Mouse (Mus musculus) thymus, postnatal 4 days (tissue): ENCODE measurements at regions not wholly inside any gene's neighbourhood (a gene's known extent, or its start where the extent isn't known, plus 50 kb on each side); places are given as distances from the start of the nearest gene placed in this dataset.
"Not testable (repeated sequence)": the region's sequence is repeated elsewhere in the genome, so short reads cannot be mapped to it uniquely, and the experiment has no call there.

Experiments
- DNase-seq: peaks from one replicate; pipeline ENCODE4 v3.0.0; 2021

- no peak for DNase-seq
Measured at GRCm38 (mm10) chr12:71628340-71628738, 202.5 kb upstream of the Daam1 start.

DNA sequence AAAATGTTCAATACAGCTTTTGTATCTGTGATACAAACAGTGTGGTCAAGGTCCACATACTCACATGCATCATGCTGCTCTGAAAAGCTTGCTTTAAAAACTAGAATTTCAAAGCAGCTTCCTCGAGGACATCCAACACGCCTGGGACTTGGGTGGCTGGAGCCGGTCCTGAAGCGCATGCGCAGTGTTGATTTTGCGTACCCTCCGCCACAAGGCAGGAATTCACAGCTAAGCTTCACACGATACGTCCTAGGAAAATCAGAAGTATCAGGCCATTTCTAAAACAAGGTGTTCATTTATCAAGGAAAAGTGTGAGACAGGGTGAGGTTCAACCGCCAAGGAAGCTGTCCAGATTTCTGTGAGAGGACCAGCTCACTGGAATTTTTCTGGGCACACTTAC, 202.1 kb upstream of the Daam1 start:
- no peak for DNase-seq

DNA sequence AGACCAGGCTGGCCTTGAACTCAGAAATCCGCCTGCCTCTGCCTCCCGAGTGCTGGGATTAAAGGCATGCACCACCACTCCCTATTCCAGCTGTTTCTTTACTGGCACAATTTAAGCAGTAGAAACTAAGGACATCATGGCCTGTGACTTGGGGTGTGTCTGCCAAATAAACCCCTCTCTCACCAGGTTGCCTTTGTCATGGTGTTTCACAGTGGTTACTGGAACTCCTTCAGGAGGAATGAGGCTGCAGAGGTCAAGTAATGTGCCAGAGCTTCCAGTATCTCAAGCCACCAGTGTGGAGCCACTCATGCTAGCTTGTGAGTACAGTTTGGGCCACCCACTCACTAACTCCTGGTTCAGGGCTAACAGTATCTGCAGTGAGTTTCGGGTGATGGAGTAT, 200.5 kb upstream of the Daam1 start:
- DNase-seq, result no peak

DNA sequence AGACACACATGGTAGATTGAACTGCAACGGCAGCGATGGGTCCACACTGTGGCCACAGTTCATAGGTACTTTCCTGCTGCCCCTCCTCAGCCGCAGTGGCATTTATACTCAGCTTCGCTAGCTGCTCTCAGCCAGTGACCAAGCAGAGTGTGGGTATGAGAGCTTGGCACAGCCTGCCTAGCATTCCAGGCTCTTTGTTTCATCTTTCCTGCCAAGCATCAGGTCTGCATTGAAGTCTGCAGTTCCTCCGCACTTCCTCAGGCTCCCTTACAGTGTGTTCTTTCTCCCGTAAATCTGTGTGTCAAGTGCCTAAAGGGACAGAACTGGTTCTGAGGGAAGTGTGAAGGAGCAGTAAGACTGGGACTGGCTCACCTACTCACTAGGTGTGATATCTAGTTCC, 194.6 kb upstream of the Daam1 start:
- no peak for DNase-seq

GRCm38 (mm10) chr12:71637248-71637647, 193.6 kb upstream of the Daam1 start:
- no peak for DNase-seq

DNA sequence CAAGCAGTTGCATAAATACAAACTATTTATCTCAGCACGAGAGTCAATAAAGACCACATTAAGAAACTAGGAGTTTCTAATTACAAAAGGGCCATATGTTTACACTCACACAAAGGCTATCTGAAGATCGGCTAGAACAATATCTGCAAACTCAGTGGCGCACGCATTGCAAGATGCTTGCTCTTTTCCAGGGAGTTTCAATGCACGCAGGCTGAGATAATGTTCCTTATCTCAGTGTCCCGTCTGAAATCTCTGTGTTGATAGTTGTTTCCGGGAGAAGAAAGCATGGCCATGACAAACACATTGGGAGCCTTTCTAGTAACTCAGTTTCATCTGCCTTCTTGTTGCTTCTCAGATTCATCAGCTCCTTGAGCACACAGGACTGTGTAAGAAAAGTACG, 192.6 kb upstream of the Daam1 start:
- DNase-seq, result no peak

DNA sequence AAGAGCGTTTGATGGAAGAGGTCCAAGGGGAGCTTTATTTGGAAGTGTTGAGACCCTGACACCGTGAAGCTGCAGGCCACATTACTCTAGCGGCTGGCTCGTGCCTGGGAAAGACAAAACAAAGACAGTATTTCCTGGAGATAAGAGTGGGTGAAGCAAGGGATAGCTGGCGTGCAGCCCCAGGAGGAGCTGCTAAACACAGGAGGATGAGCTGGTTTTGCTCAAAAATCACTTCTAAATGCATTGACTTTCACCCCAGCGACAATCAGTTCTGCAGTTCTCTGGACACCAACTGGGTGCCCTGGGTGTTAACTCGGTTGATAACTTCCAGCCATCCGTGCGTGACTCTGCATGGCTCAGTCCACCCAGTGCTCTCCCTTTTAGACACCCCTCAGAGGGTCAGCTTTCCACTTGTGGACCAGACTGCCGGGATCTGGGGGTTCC, 190.8 kb upstream of the Daam1 start:
- no peak for DNase-seq

GRCm38 (mm10) chr12:71641486-71641885, 189.4 kb upstream of the Daam1 start:
- DNase-seq, result no peak

DNA sequence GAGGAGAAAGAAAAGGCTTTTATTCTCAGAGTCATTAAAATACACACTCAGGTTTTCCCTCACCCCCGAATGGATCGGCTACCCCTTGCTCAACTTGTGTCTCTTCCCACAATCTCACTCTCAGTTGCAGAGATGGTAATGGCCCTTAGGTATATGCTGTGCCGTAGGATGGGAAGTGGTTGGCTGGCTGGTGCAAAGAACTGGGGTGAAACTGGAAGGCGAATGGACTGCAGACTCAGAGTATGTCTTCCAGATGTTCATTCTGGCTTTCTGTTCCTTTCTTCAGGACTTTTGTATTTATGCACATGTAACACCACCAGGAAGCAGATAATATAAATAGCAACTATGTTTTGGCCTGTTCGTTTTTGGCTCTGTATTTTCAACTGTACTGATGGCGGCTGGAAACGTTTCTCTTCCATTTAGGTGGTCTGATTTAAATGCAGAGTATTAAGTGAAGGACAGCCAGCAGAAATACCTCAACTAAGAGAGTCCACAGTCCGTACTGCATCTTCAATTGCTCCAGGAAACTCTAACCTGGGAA, 188.0 kb upstream of the Daam1 start:
- no peak for DNase-seq

DNA sequence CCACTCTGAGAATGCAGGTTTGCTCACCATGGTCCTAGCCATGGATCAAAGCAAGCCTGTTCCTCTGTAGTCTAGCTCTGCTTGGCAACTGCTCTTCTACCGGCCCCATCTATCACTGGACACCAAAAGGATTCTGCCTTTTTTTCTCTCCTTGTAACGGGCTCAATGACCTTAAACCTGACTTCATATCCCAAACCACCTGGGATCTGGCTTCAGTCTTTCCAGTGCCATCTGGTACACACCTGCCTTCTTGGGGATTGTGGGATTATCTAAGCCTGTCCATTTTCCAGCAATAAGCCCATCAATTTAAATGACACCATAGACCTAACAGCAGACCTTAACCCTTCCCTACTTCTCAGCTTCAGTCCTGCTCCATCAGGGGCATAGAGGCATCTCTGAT, 179.6 kb upstream of the Daam1 start:
- DNase-seq, result no peak

GRCm38 (mm10) chr12:71693346-71694038, 137.4 kb upstream of the Daam1 start:
- peak; percentile 11 for DNase-seq

DNA sequence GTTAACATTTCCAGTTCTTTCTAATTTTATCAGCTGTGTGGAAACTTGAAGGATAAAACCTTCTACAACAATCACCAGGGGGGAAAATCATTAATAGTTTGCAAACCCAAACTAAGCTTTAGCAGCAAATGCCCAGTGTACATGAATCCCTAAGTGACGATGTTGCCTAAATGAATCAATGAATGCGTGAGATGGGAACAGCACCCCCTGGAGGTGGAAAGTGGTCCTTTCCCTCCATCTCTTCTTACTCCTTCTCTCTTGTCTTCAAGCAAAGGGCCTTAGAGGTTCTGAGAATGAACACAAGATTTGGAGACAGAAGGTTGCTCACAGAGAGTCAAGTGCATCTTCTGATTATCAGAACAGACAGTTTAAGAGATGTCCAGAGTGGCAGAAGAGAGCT, 129.1 kb upstream of the Daam1 start:
- DNase-seq, result peak; percentile 27

GRCm38 (mm10) chr12:71702181-71702580, 128.7 kb upstream of the Daam1 start:
- no peak for DNase-seq

- no peak for DNase-seq
Measured at GRCm38 (mm10) chr12:71703146-71703902, 127.6 kb upstream of the Daam1 start.

DNA sequence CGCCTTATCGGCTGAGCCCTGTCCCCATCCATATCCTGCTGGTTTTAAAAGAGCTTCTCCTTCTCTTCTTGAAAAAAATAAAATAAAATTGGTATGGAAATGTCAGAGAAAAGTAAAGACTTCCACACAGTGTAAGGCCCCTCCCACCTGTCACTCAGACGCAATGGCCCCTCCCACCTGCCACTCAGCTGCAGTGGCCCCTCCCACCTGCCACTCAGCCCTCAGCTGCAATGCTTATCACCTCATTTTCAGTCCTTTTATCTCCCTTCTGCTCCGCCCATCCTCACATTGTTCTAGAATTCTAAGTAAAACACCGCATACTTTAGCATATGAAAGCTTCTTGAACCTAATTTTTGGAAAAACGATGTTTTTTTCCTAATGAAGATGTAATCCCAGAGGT, 126.4 kb upstream of the Daam1 start:
- DNase-seq, result peak; percentile 46

DNA sequence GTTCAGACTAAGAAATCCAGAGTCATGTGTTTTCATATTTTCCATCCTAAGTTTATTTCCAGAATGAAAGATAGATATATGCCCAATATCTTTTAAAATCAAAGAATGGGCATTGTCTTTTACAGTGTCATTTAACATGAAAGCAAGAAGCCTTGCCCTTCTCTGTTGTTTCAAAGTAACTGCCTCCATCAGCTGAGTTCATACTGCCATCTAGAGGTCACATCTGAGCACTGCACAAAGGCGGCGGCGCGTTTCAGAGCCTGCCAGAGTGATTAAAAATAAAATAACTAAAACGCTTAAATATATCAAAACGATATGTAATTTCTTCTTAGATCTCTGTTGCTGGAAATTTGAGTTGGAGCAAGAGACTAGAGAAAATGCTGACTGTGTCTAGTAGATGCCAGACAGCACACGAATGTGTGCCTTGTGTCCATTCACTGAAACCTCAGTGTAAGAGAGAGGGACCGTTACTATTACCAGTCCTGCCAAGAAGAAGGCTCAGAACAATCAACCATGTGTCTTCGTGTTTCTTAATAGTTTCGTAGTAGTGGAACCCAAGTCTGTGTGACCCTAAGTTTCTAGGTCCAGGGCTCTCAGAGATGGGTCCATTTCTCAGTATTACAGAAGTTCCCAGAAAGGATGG, 123.0 kb upstream of the Daam1 start:
- DNase-seq, result peak; percentile 71

DNA sequence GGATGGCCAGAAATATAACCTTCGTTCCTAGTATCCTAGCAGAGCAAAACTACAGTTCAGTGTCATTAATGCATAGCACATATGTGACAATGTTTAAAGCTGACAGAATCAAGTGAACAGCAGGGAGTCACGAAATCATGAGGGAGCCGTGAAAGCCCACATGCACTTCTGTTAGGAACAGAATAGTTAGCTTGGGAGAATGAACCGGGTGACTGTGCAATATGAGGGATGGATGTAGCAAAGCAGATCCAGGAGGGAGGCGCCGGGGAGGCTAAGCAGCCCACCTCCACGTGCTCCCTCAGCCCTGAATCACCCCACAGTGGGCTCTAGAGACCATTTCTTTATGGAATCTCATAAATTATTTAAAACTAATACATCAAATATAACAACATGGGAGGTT, 116.3 kb upstream of the Daam1 start:
- DNase-seq, result no peak

- not testable (repeated sequence) for DNase-seq
Measured at GRCm38 (mm10) chr12:71718412-71718811, 112.5 kb upstream of the Daam1 start.

GRCm38 (mm10) chr12:71718911-71719310, 112.0 kb upstream of the Daam1 start:
- no peak for DNase-seq

DNA sequence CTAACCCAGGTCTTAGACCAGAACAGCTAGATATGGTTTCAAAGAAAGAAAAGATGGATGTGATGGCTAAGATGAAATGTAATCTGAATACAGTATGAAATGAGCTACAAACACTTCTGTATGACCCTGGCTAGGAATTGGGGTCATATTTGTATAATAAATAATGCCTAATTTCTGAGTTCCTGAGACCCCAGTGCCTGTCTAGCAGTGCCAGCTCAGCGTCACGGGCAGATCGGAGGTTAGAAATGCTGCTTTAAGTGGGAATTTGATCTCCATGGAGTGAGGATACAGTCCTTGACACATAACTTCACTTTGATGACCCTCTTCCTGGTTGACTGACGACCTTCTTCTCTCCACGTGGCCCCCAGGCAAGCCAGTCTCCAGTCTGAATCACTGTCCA, 105.7 kb upstream of the Daam1 start:
- DNase-seq, result no peak

DNA sequence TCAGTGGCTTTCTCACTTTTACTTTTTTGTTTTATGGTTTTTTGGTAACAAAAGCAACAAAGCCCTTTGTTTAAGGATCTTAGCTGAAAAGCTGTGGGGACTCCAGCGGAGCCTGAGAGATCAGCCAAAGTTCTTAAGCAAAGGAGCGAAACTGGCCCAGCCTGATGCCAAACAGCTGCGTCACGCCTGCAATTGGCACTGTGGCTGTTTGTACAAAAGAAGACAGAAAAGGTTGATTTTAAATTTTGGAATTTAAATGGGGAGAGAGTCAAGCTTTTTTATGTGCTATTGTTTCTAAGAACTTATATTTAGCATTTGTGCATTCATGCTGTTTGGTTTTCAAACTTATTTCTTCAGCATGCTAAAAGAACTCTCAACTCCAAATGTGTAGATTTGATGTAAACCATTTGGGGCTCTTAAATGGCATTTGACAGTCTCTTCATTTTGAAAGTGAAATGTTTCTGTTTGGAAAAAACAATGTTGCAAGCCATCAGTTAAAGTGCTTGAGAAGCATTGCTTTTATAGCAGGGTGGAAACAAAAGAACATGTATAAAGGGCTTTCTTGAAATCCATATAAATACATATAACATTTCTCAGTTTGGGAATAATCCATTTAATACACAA, 105.1 kb upstream of the Daam1 start:
- no peak for DNase-seq

DNA sequence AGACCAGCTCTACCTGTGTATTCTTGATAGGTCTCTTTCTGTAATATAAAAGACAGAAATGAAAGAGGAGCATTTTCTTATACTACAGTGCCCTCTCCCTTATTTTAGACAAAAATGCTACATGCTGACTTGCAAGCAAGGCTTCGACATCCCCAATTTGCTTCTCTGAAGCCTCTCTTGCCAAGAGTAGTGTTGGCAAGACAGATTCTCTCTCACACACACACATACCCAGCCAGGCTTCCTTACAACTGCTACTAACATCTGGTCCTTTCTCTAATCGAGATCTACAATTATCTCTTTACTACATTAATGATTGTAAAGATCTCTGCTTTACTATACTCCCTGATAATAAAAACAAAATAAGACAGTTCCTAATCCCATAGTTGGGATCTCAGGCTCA, 87.5 kb upstream of the Daam1 start:
- DNase-seq, result no peak

- no peak for DNase-seq
Measured at GRCm38 (mm10) chr12:71746011-71746410, 84.9 kb upstream of the Daam1 start.
